Mouse (Mus musculus) ES-Bruce4 (cell line): ENCODE results near the gene Kdelc2.

Experiments used
- CTCF ChIP-seq: IDR thresholded peaks from one replicate; pipeline ENCODE4 v1.8.1; 2011; ENCODE audit warnings: low read depth, low read length
- EP300 ChIP-seq: IDR thresholded peaks from 2 replicates; pipeline ENCODE4 v1.6.1; 2011; ENCODE audit warnings: low read depth, low read length; ENCODE audit not compliant: insufficient read depth
- POLR2A ChIP-seq: IDR thresholded peaks from one replicate; pipeline ENCODE4 v1.8.1; 2011; ENCODE audit warnings: low read length; ENCODE audit not compliant: insufficient read depth

DNA sequence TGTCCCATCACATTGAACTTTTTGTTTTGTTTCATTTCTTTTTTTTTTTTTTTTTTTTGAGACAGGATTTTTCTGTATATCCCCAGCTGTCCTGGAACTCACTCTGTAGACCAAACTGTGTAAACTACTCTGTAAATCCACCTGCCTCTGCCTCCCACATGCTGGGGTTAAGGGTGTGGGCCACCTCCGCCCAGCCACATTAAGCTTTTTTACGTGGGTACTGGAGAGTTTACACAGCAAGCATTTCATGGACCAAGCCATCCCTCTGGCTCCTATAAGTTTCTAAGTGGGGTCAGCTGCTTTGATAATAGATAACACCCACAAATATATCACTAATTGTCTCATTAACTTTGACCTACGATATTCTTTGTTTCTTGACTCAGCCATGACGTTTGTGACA is 24.7 kb downstream of the Kdelc2 start:
- TF ChIP-seq POLR2A (no peak), CTCF (no peak), EP300 (no peak)
